Mouse (Mus musculus) cerebellum, postnatal 10 days (tissue): ENCODE measurements at regions not wholly inside any gene's neighbourhood (a gene's known extent, or its start where the extent isn't known, plus 50 kb on each side); places are given as distances from the start of the nearest gene placed in this dataset.

ENCODE experiments used
- DNase-seq, 2 experiments: peaks; one replicate each; pipeline ENCODE4 v3.0.0; 2021; ENCODE audit warnings: mixed read lengths in 2 of 2

GRCm38 (mm10) chr16:78490245-78490644 lies 86.3 kb downstream of the D16Ertd472e start:
- peak in 1 of 2 experiments; percentile 10 for DNase-seq

DNA sequence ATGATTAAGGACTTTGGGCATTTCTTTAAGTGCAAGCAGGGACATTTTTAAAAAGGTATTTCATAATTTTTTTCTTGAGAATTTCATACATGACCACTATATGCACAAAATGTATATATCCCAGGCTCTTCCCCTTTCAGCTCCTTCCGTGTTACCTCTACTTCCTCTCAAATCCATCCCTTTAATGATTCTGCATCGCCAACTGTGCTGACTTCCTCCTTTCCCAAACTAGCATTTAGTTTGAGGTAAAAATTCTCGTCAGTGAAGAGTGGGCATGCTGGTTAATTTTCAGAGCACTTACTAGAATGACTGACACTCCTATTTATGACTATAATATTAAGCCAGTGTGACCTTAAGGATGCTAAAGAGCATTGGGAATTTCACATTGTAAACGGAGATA lies 86.9 kb downstream of the D16Ertd472e start:
- DNase-seq: no peak

DNA sequence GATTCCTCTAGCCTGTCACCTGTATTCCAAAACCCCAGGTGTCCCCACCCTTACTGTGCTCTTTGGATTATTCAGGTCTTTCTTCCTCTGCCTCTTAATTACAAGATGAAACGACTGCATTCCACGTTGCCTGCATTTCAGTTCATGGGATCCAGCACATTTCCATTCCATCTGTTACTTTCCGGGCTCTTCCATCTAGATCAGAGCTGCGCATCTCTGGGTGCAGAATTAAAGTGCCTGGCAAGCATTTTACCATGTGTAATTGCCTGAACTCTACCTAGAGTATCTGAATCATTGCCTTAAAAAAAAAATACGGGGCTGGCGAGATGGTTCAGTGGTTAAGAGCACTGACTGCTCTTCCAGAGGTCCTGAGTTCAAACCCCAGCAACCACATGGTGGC lies 90.0 kb downstream of the D16Ertd472e start:
- no peak for DNase-seq

- no peak for DNase-seq
Measured at GRCm38 (mm10) chr16:78484319-78484718, 92.2 kb downstream of the D16Ertd472e start.

- no peak for DNase-seq
Measured at GRCm38 (mm10) chr16:78481571-78481970, 94.9 kb downstream of the D16Ertd472e start.

GRCm38 (mm10) chr16:78481065-78481464 lies 95.4 kb downstream of the D16Ertd472e start:
- DNase-seq: peak; percentile 17 to 18

DNA sequence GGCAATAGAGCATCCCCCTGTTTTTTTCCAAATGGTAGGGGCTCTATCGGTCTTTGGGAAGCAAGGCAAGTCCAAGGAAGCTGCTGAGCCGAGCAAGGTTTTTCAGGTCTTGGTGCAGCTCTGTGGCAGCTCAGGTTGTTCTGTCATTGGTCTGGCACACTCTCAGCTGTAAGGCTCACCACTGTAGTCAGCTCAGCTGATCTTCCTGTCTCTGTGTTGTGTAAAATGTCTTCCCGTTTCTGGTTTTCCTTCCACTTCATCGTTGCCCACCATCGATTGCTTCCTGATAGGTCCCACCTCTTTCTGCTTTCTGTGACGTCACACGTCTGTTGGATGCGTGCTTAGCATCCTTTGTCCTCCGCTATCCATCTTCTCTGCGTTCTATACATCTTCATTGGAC lies 96.2 kb downstream of the D16Ertd472e start:
- DNase-seq: no peak

GRCm38 (mm10) chr16:78473456-78473855 lies 96.5 kb upstream of the Btg3 start:
- DNase-seq: peak; percentile 13 to 39

DNA sequence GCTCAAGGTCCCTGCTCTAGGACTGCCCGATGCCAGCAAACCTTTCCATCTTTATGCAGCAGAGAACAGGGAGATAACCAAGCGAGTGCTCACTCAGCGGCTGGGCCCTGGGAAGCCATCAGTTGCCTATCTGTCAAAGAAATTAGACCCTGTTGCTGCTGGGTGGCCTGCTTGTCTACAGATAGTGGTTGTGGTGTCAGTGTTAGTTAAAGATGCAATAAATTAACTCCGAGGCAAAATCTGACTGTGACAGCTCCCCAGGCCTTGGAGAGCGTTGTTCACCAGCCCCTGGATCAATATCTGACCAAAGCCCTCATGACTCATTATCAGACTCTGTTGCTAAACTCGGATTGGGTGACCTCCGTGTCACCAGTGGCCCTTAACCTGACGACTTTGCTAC lies 83.0 kb upstream of the Btg3 start:
- DNase-seq: no peak

DNA sequence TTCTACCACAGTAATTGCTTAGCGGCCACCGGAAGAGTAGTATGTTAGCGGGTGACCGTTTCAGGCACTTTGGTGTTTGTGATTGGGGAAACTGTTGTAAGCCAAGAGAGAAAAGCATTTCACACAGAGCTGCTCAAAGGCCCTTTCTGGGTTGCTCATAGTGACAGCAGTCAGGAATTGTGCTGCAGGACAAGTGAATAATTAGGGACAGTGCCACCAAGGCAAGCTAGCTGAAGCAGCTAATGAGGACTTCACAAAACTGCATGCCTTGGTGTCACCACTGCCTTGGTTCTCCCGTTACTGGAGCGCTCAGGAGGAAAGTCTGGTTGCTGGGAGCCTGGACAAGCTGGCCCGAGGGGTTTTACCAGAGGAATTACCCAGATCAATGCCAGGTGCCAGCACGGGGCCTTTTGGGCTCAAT lies 80.7 kb upstream of the Btg3 start:
- DNase-seq: peak; percentile 24 to 52

DNA sequence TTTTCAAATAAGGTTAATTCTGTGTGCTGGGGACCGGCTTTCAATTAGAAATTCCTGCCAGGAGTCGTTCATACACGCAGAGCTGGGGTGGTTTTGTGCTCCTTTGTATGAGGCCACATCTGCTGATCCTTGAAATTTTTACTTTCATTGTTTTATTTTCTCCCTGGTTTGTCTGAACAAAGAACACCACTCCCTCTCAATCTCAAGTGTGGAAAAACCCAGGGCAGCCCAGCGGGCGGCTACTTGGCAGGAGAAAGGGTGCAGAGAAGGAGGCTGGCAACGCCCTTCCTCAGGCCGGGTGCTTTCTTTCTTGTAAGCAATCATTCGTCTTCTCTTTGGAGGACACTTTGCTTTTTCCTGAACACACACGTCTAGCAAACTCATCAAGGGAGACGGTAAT lies 79.4 kb upstream of the Btg3 start:
- DNase-seq: no peak

- no peak for DNase-seq
Measured at GRCm38 (mm10) chr16:78454509-78454908, 77.5 kb upstream of the Btg3 start.

GRCm38 (mm10) chr16:78452303-78452702 lies 75.3 kb upstream of the Btg3 start:
- peak; percentile 68 to 83 for DNase-seq

- no peak for DNase-seq
Measured at GRCm38 (mm10) chr16:78451750-78452149, 74.8 kb upstream of the Btg3 start.

- DNase-seq: peak in 1 of 2 experiments; percentile 13
Measured at GRCm38 (mm10) chr16:78451251-78451650, 74.3 kb upstream of the Btg3 start.

DNA sequence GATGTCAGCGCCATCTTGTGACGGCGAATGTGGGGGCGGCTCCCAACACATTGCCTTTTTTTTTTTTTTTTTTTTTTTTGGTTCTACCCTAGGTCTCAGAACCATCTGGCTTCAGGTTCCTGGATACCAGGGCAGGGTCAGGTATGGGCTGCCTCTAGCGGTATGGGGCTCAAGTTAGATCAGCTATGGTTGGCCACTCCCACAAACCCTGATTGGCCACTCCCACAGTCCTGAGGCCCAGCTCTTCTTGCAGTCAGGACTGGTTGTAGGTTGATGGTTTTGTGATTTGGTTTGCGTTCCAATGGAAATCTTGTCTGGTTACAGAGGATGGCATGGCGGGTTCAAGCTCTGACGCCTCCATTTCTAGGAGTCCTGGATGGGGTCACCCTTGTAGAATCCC lies 72.2 kb upstream of the Btg3 start:
- DNase-seq: no peak

DNA sequence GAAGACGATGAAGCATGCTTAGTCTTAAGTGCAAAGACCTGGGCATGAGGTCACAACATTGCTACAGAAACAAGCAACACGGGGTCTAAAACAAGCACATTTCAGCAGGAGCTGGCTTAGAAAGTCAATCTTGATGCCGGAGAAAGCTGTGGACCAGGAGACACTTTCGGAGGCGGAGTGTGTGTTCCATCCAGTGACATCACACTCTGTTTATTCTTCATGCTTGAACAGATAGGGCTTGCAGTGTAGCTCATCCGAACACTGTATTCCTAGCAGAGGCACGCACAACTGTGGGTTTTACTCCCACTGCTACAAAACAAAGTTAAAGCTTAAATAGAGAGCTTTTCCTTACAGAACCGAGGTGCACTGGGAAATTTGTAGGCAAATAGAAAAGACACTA lies 66.3 kb upstream of the Btg3 start:
- DNase-seq: peak in 1 of 2 experiments; percentile 18

- no peak for DNase-seq
Measured at GRCm38 (mm10) chr16:78442830-78443229, 65.8 kb upstream of the Btg3 start.

DNA sequence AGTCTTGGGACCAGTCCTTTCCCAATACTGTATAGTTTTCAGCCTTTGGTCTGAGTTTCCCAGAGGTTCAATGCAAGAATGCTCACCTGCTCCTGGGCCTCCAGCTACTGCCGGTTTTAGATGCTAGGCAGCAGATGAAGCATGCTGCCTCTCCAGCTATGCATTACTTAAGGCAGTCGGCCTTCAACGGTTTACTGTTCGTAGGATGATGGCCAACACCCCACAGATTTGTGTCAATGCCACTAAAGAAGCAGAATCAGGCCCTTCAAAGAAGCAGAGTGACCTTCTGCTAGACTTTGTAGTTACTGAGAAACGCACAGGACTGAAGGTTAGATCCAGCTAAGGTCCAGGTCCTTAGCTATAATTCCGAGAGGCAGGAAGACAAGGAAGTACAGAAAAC lies 65.0 kb upstream of the Btg3 start:
- DNase-seq: no peak

DNA sequence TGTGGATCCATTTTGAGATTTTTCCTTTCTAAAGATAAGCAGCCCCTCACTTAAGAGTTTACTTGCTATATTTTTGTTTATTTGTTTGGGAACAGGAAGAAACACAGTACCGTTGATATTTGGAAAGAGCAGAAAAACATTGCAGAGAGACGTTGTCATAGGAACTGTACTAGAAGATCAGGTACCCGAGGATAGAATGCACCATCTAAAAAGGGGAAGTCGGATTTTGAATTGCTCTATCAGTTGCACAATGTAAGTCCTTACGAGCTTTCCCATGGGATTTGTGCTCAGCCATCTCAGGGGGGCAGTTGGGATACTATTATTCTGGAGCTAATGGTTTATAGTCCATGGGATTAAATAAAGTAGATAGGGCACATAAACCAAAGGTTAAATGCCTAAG lies 58.7 kb upstream of the Btg3 start:
- no peak for DNase-seq

DNA sequence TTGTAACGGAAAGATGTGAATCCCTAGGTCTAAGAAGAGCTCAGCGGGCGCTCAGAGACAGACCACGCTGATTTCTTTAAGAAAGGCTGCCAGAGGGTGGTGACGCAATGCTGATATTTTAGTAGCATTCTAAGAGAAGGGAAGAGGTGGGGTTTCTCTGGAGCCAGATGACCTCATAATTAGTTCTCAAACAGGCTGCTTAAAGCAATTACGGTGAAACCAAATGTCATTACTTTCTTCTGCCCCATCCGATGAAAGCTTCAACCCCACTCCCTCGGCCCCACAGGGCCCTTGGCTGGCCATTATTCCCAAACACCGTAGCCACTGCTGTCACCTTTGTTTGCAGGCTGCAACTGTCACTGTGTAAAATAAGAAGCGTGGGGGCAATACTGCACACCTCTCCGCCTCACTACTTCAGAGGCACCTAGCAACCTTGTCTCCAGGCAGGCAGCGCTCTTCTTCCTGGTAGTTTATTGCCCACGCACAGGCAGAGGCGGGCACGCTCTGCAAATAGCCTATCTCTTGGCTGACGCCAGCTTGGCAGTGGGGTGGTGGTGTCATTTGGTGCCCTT lies 50.6 kb upstream of the Btg3 start:
- peak; percentile 20 to 30 for DNase-seq
